Mouse (Mus musculus): ENCODE measurements around the gene C1qb. TPM values are rescaled to one million over a fixed set of nuclear protein-coding genes. Genes with fewer than 3 reads are reported as not detected.

C1qb gene
- polyA plus RNA-seq, 1 experiment from 2014 or later: 109 TPM

- Histone ChIP-seq H3K4me3 (replicated peaks) (no peak overlapping the region), H3K27ac (replicated peaks) (no peak overlapping the region), H3K27me3 (peaks cover 57% of the 10 kb centered on the region), H3K4me1 (replicated peaks) (no peaks in the 10 kb centered on the region), H3K4me2 (no peak overlapping the region), H3K36me3 (replicated peaks) (no peaks in the 10 kb centered on the region), H3K9ac (no peak overlapping the region), H3K9me3 (replicated peaks) (no peaks in the 10 kb centered on the region)
- ATAC-seq (ENCODE audit: insufficient read depth): no peak
- WGBS (ENCODE audit: insufficient replicate concordance): 31% methylated on average over 9 of the region's 9 CpGs
These were observed 25.8 kb upstream of the C1qb start for GRCm38 (mm10) chr4:136911804-136912203.

GRCm38 (mm10) chr4:136911211-136911646 lies 25.2 kb upstream of the C1qb start:
- peaks cover 59% of the 10 kb centered on the region for H3K27me3 ChIP-seq
- H3K4me2 ChIP-seq: no peak overlapping the region
- H3K4me3 ChIP-seq (replicated peaks): no peak overlapping the region
- no peaks in the 10 kb centered on the region for H3K36me3 ChIP-seq (replicated peaks)
- no peak overlapping the region for H3K27ac ChIP-seq (replicated peaks)
- no peaks in the 10 kb centered on the region for H3K4me1 ChIP-seq (replicated peaks)
- H3K9me3 ChIP-seq (replicated peaks): no peaks in the 10 kb centered on the region
- no peak for ATAC-seq (ENCODE audit: insufficient read depth)
- no peak overlapping the region for H3K9ac ChIP-seq
- 9% methylated on average over 17 of the region's 17 CpGs for WGBS (ENCODE audit: insufficient replicate concordance)

- Histone ChIP-seq H3K9ac (no peak overlapping the region), H3K27ac (replicated peaks) (no peak overlapping the region), H3K9me3 (replicated peaks) (no peaks in the 10 kb centered on the region), H3K4me1 (replicated peaks) (no peaks in the 10 kb centered on the region), H3K27me3 (peaks cover 81% of the 10 kb centered on the region), H3K4me2 (no peak overlapping the region), H3K4me3 (replicated peaks) (no peak overlapping the region), H3K36me3 (replicated peaks) (no peaks in the 10 kb centered on the region)
- no peak for ATAC-seq (ENCODE audit: insufficient read depth)
These were observed 21.8 kb upstream of the C1qb start for GRCm38 (mm10) chr4:136907809-136908208.

- Histone ChIP-seq H3K36me3 (replicated peaks) (no peaks in the 10 kb centered on the region), H3K9ac (no peak overlapping the region), H3K27ac (replicated peaks) (no peak overlapping the region), H3K4me3 (replicated peaks) (no peak overlapping the region), H3K9me3 (replicated peaks) (no peaks in the 10 kb centered on the region), H3K4me1 (replicated peaks) (no peaks in the 10 kb centered on the region), H3K27me3 (peaks cover 74% of the 10 kb centered on the region), H3K4me2 (no peak overlapping the region)
- no peak for ATAC-seq (ENCODE audit: insufficient read depth)
- 10% methylated on average over 7 of the region's 7 CpGs for WGBS (ENCODE audit: insufficient replicate concordance)
These were observed 21.0 kb upstream of the C1qb start for GRCm38 (mm10) chr4:136907033-136907432.

GRCm38 (mm10) chr4:136904767-136905539 lies 19.0 kb upstream of the C1qb start:
- no peak overlapping the region for H3K27ac ChIP-seq (replicated peaks)
- no peaks in the 10 kb centered on the region for H3K36me3 ChIP-seq (replicated peaks)
- peaks cover 53% of the 10 kb centered on the region for H3K27me3 ChIP-seq
- no peak for ATAC-seq (ENCODE audit: insufficient read depth)
- 2% methylated on average over 23 of the region's 23 CpGs for WGBS (ENCODE audit: insufficient replicate concordance)
- no peaks in the 10 kb centered on the region for H3K9me3 ChIP-seq (replicated peaks)
- H3K9ac ChIP-seq: no peak overlapping the region
- H3K4me1 ChIP-seq (replicated peaks): no peaks in the 10 kb centered on the region
- H3K4me2 ChIP-seq: no peak overlapping the region
- no peak overlapping the region for H3K4me3 ChIP-seq (replicated peaks)

- Histone ChIP-seq H3K9ac (no peak overlapping the region), H3K9me3 (replicated peaks) (no peaks in the 10 kb centered on the region), H3K27ac (replicated peaks) (no peak overlapping the region), H3K4me3 (replicated peaks) (no peak overlapping the region), H3K4me2 (no peak overlapping the region), H3K27me3 (peaks cover 50% of the 10 kb centered on the region), H3K4me1 (replicated peaks) (no peaks in the 10 kb centered on the region), H3K36me3 (replicated peaks) (no peaks in the 10 kb centered on the region)
- no peak for ATAC-seq (ENCODE audit: insufficient read depth)
- WGBS (ENCODE audit: insufficient replicate concordance): 41% methylated on average over 7 of the region's 7 CpGs
These were observed 13.2 kb upstream of the C1qb start for GRCm38 (mm10) chr4:136899154-136899553.

- no peak; the same call in 1 of the 2 replicates for ATAC-seq (ENCODE audit: insufficient read depth)
- Histone ChIP-seq H3K27ac (replicated peaks) (no peak within 1 kb of the TSS), H3K4me3 (replicated peaks) (no peak within 1 kb of the TSS), H3K4me2 (no peak within 1 kb of the TSS), H3K9me3 (replicated peaks) (no peaks in the 10 kb centered on the region), H3K9ac (no peak within 1 kb of the TSS), H3K27me3 (peaks cover 50% of the 10 kb centered on the region), H3K36me3 (replicated peaks) (no peaks in the 10 kb centered on the region), H3K4me1 (replicated peaks) (no peaks in the 10 kb centered on the region)
- WGBS (ENCODE audit: insufficient replicate concordance): 47% methylated on average over 9 of the region's 9 CpGs
These were observed 12.7 kb upstream of the C1qb start, which contains the start of gene C1qa for GRCm38 (mm10) chr4:136898637-136899036. C1qa (minus strand) TSS chr4:136898803.

GRCm38 (mm10) chr4:136898084-136898598 lies 12.2 kb upstream of the C1qb start:
- Histone ChIP-seq H3K27me3 (peaks cover 48% of the 10 kb centered on the region), H3K36me3 (replicated peaks) (no peaks in the 10 kb centered on the region), H3K27ac (replicated peaks) (no peak overlapping the region), H3K4me3 (replicated peaks) (no peak overlapping the region), H3K4me1 (replicated peaks) (no peaks in the 10 kb centered on the region), H3K9ac (no peak overlapping the region), H3K9me3 (replicated peaks) (no peaks in the 10 kb centered on the region), H3K4me2 (no peak overlapping the region)
- ATAC-seq (ENCODE audit: insufficient read depth): no peak
- 51% methylated on average over 9 of the region's 9 CpGs for WGBS (ENCODE audit: insufficient replicate concordance)

GRCm38 (mm10) chr4:136896461-136896860 lies 10.5 kb upstream of the C1qb start:
- no peak overlapping the region for H3K27ac ChIP-seq (replicated peaks)
- WGBS (ENCODE audit: insufficient replicate concordance): 25% methylated on average over 10 of the region's 10 CpGs
- H3K4me3 ChIP-seq (replicated peaks): no peak overlapping the region
- no peak overlapping the region for H3K4me2 ChIP-seq
- H3K9ac ChIP-seq: no peak overlapping the region
- H3K4me1 ChIP-seq (replicated peaks): no peaks in the 10 kb centered on the region
- ATAC-seq (ENCODE audit: insufficient read depth): no peak
- H3K36me3 ChIP-seq (replicated peaks): no peaks in the 10 kb centered on the region
- H3K9me3 ChIP-seq (replicated peaks): no peaks in the 10 kb centered on the region
- peaks cover 51% of the 10 kb centered on the region for H3K27me3 ChIP-seq

- H3K4me2 ChIP-seq: no peak overlapping the region
- H3K9ac ChIP-seq: no peak overlapping the region
- peaks cover 51% of the 10 kb centered on the region for H3K27me3 ChIP-seq
- ATAC-seq (ENCODE audit: insufficient read depth): no peak
- 7% methylated on average over 15 of the region's 15 CpGs for WGBS (ENCODE audit: insufficient replicate concordance)
- H3K27ac ChIP-seq (replicated peaks): no peak overlapping the region
- H3K36me3 ChIP-seq (replicated peaks): no peaks in the 10 kb centered on the region
- H3K4me3 ChIP-seq (replicated peaks): no peak overlapping the region
- no peaks in the 10 kb centered on the region for H3K4me1 ChIP-seq (replicated peaks)
- no peaks in the 10 kb centered on the region for H3K9me3 ChIP-seq (replicated peaks)
These were observed 9.9 kb upstream of the C1qb start for GRCm38 (mm10) chr4:136895861-136896260.

GRCm38 (mm10) chr4:136894821-136895220 lies 8.8 kb upstream of the C1qb start:
- 45% methylated on average over 4 of the region's 4 CpGs for WGBS (ENCODE audit: insufficient replicate concordance)
- Histone ChIP-seq H3K4me2 (no peak overlapping the region), H3K36me3 (replicated peaks) (no peaks in the 10 kb centered on the region), H3K9ac (no peak overlapping the region), H3K27me3 (peaks cover 51% of the 10 kb centered on the region), H3K4me3 (replicated peaks) (no peak overlapping the region), H3K9me3 (replicated peaks) (no peaks in the 10 kb centered on the region), H3K4me1 (replicated peaks) (no peaks in the 10 kb centered on the region), H3K27ac (replicated peaks) (no peak overlapping the region)
- no peak for ATAC-seq (ENCODE audit: insufficient read depth)
